In the genomic region with DNA sequence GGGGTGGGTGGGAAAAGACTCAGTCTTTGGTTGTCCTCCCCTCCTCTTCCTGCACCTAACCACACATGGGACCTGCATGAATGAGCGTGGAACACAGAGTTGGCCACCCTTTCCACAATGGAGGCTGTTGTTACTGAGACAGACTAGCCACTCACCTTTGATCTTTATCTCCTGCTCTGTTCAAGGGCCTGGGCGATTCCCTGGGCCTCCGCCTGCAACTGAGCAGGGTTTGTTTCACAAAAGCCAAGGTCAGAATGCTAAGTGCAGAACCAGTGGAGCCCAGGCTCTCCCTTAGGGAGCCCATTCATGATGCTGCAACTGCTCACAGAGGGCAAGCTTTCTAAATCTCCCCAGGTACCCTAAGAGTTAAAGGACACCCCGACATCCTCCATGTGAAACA, we compare ENCODE assay signal across 23 mouse cellular contexts.
"Had no signal": no experiment of that assay in that cellular context is flagged by ENCODE, and none has a peak within 500 bp of the region (broad histone marks: within the 10 kb centered on the region; RNA-seq: fewer than 3 reads in every experiment).

No protein-coding gene starts in this region.

- H3K27ac ChIP-seq: layer of hippocampus, adult 2 months; limb, embryonic 10.5 days; limb, embryonic 13.5 days; liver, embryonic 12.5 days; liver, embryonic 15.5 days; macrophage; midbrain, embryonic 13.5 days; neural tube, embryonic 12.5 days; neural tube, embryonic 15.5 days; stomach, postnatal 0 days had no signal

- H3K36me3 ChIP-seq: limb, embryonic 10.5 days; limb, embryonic 13.5 days; liver, embryonic 12.5 days; liver, embryonic 15.5 days; midbrain, embryonic 13.5 days; neural tube, embryonic 12.5 days; neural tube, embryonic 15.5 days had no signal

- H3K4me2 ChIP-seq: limb, embryonic 13.5 days; liver, embryonic 12.5 days; liver, embryonic 15.5 days; midbrain, embryonic 13.5 days; neural tube, embryonic 12.5 days; neural tube, embryonic 15.5 days had no signal

- H3K9me3 ChIP-seq: limb, embryonic 10.5 days; limb, embryonic 13.5 days; liver, embryonic 12.5 days; liver, embryonic 15.5 days; midbrain, embryonic 13.5 days; neural tube, embryonic 12.5 days; neural tube, embryonic 15.5 days had no signal

- H3K27me3 ChIP-seq: neural tube, embryonic 12.5 days; neural tube, embryonic 15.5 days had no signal

- H3K9ac ChIP-seq: limb, embryonic 13.5 days; liver, embryonic 12.5 days; liver, embryonic 15.5 days; midbrain, embryonic 13.5 days; neural tube, embryonic 12.5 days; neural tube, embryonic 15.5 days had no signal

- ATAC-seq: liver, embryonic 12.5 days; midbrain, embryonic 13.5 days; midbrain, embryonic 16.5 days had no signal

- H3K4me1 ChIP-seq: liver, embryonic 12.5 days; liver, embryonic 15.5 days had no signal

- DNase-seq: kidney, adult 8-10 months; kidney, postnatal 14 days; layer of hippocampus, adult 9-11 months; liver; lung, adult 18-20 months; lung, postnatal 14 days; right cerebral cortex, adult 18-20 months; right cerebral cortex, postnatal 14 days; right cerebral cortex, postnatal 4 days; thymus, adult 2 months; thymus, postnatal 14 days; thymus, postnatal 4 days had no signal

- H3K4me3 ChIP-seq: layer of hippocampus, adult 2 months; limb, embryonic 10.5 days; limb, embryonic 13.5 days; liver, embryonic 12.5 days; liver, embryonic 15.5 days; midbrain, embryonic 13.5 days; neural tube, embryonic 12.5 days; neural tube, embryonic 15.5 days had no signal
